Mouse (Mus musculus) ES-Bruce4 (cell line): ENCODE measurements around the gene Slc16a8. TPM values are rescaled to one million over a fixed set of nuclear protein-coding genes. Genes with fewer than 3 reads are reported as not detected.

Source experiments
- H3K27ac ChIP-seq: 2 replicates; pipeline ENCODE4 v1.5.1; 2012; ENCODE audit warnings: low read length, inconsistent platforms; ENCODE audit not compliant: insufficient read depth
- H3K27me3 ChIP-seq: 2 replicates; pipeline ENCODE4 v1.6.1; 2012; ENCODE audit warnings: mild to moderate bottlenecking, low read length, inconsistent platforms; ENCODE audit not compliant: control insufficient read depth, poor library complexity, insufficient read depth, severe bottlenecking
- H3K36me3 ChIP-seq: 2 replicates; pipeline ENCODE4 v1.6.1; 2012; ENCODE audit warnings: inconsistent platforms, mild to moderate bottlenecking, low read length, moderate library complexity; ENCODE audit not compliant: control insufficient read depth, poor library complexity, insufficient read depth, severe bottlenecking
- H3K4me1 ChIP-seq: one replicate; pipeline ENCODE4 v1.8.1; 2011; ENCODE audit warnings: low read length; ENCODE audit not compliant: control insufficient read depth, insufficient read depth
- H3K4me3 ChIP-seq: 2 replicates; pipeline ENCODE4 v1.5.1; 2011; ENCODE audit warnings: low read depth, mild to moderate bottlenecking, low read length
- H3K9ac ChIP-seq: 2 replicates; pipeline ENCODE4 v1.6.1; 2012; ENCODE audit warnings: low read depth, mild to moderate bottlenecking, inconsistent platforms; ENCODE audit not compliant: poor library complexity, severe bottlenecking
- H3K9me3 ChIP-seq: replicated peaks from 2 replicates; pipeline ENCODE4 v1.6.1; 2012; ENCODE audit warnings: mild to moderate bottlenecking, low read length, inconsistent platforms; ENCODE audit not compliant: control insufficient read depth, poor library complexity, insufficient read depth, severe bottlenecking
- CTCF ChIP-seq: IDR thresholded peaks from one replicate; pipeline ENCODE4 v1.8.1; 2011; ENCODE audit warnings: low read depth, low read length
- EP300 ChIP-seq: IDR thresholded peaks from 2 replicates; pipeline ENCODE4 v1.6.1; 2011; ENCODE audit warnings: low read depth, low read length; ENCODE audit not compliant: insufficient read depth
- POLR2A ChIP-seq: IDR thresholded peaks from one replicate; pipeline ENCODE4 v1.8.1; 2011; ENCODE audit warnings: low read length; ENCODE audit not compliant: insufficient read depth
- polyA plus RNA-seq: library from polyadenylated mRNA; stranded (reverse); fragments of >200 nt; gene quantifications from 2 replicates; pipeline ENCODE4 v1.2.4, GENCODE M21; 2011; ENCODE audit warnings: low read depth; ENCODE audit not compliant: missing spikeins, insufficient read depth, insufficient read length

Slc16a8 gene
- polyA plus RNA-seq, 1 experiment: not detected

DNA sequence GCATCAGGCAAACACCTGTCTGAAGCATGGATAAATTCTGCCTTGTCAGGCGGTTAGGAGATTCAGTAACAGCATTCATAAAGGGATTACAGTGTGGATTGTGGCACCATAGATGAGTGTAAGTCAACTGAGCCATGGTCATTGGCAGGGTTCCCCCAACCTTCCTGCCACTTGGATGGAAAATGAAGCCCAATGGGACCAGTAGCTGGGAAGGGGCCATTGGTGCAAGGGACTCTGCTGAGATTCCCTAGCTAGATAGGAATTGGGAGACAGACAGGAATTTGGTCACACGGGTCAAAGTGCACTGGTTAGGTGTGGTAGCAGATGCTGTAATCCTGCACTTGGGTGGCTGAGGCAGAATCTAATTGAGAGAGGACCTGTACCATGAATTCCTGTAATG, 4.3 kb downstream of the Slc16a8 start:
- TF ChIP-seq EP300 (no peak), CTCF (no peak), POLR2A (no peak)
- Histone ChIP-seq H3K36me3 (peaks cover 11% of the 10 kb centered on the region), H3K9ac (no peak overlapping the region), H3K4me1 (peaks cover 2% of the 10 kb centered on the region), H3K27ac (no peak overlapping the region), H3K9me3 (no peaks in the 10 kb centered on the region), H3K4me3 (no peak overlapping the region), H3K27me3 (no peaks in the 10 kb centered on the region)

DNA sequence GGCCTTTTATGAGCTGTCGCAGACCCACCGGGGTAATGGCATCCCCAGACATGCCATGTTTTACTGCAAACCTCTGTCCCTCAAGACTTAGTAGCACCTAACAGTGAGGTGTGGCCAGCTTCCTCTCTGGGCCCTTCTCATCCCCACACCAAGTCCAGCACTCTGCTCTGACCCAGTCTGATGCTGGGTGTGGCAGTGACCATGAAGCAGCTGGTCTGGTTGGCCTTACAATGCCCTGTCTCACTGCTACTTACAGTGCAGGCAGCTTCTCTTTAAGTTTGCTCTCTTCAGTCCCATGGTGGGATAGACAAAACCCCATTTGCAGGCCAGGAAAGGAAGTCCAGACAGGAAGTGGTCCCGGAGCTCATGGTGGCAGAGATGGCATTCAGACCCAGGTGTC, 9.2 kb downstream of the Slc16a8 start:
- H3K27ac ChIP-seq: no peak overlapping the region
- TF ChIP-seq EP300 (no peak), CTCF (no peak), POLR2A (no peak)
- H3K9me3 ChIP-seq: no peaks in the 10 kb centered on the region
- no peak overlapping the region for H3K4me3 ChIP-seq
- no peak overlapping the region for H3K9ac ChIP-seq
- H3K4me1 ChIP-seq: peaks cover 3% of the 10 kb centered on the region
- peaks cover 19% of the 10 kb centered on the region for H3K36me3 ChIP-seq
- H3K27me3 ChIP-seq: no peaks in the 10 kb centered on the region

DNA sequence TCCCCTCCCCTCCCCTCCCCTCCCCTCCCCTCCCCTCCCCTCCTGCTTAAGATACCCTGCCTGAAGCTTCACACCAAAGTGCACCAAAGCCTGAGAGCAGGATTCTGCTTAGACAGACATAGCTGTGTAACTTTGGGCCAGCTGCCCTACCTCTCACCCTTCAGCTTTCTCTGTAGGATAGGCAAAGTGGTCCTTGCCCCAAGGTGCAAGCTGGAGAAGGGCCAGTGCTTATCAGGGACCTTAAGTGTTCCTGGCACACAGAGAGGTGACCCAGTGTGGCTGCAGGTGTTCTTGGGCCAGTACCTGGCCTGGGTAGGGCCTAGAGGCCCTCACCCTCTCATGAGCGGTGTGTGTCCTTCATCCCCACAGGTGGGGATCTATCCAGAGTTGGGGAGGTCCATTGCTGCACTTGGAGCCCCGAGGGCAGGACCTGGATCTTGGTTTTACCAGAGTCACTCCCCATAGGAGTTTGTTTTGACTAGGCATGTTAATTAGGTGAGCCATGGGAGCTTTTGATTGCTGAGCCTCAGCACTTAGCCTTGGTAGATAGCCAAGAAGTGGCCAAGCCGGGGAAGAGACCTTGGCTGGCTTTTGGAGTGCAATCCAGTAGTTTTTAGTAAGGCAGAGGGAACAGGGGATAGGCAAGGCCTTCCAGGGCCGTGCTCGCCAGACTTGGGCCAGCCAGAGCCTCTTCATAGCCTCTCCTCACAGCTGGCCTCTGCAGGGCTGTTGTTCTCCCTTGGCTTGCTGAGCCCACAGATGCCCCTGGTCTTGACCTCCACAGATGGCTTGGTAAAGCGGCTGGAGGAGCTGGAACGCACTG, 10.3 kb downstream of the Slc16a8 start:
- no peak overlapping the region for H3K9ac ChIP-seq

DNA sequence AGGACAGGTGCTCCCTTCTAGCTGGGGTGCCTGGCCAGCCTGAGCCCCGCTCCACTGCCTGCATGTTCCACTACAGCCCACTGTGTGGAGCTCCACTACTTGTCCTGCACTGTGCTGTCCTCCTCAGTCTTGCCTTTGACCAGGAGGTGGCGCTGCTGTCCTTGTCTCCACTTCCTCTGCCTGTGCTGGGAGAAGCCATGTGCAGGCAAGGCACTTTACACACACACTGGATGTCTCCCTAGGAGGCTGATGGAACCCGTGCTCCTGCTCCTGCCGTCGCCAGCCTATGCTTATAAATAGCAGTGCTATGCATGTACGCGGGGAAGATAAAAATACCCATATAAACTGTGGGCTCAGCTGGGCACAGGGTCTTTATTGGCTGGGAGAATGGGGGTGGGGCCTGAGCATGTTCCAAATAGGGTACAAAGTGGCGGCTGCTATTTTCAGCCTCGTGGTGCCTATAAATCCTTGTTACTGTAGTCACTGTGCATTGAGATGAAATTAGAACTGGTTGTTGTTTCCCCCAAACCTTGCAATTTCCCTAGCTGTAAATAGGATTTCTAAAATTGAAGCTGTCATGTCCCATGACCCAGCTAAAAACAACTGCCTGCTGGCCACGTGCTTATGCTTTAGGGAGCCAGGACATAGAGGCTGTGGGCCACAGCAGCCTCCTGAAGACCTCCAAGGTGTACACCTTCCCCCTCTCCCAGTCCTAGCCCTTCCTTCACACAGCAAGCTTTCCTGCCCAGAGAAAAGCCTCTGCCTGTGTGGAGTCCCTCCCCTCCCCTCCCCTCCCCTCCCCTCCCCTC, 11.1 kb downstream of the Slc16a8 start:
- peaks cover 3% of the 10 kb centered on the region for H3K4me1 ChIP-seq
- H3K9ac ChIP-seq: no peak overlapping the region
- H3K9me3 ChIP-seq: no peaks in the 10 kb centered on the region
- no peak for TF ChIP-seq POLR2A
- TF ChIP-seq EP300: peak; percentile 80; the same call in 1 of the 2 replicates
- TF ChIP-seq CTCF: peak; percentile 100
- H3K27ac ChIP-seq: 0 out of 2 replicates have a peak overlapping the region, but pooled peaks have one; percentile 10
- H3K4me3 ChIP-seq: no peak overlapping the region
- no peaks in the 10 kb centered on the region for H3K27me3 ChIP-seq
- peaks cover 31% of the 10 kb centered on the region for H3K36me3 ChIP-seq

More for the DNA sequence above, 10.3 kb downstream of the Slc16a8 start:
- Histone ChIP-seq H3K9me3 (no peaks in the 10 kb centered on the region), H3K27me3 (no peaks in the 10 kb centered on the region), H3K4me3 (no peak overlapping the region), H3K4me1 (peaks cover 3% of the 10 kb centered on the region), H3K36me3 (peaks cover 29% of the 10 kb centered on the region), H3K27ac (no peak overlapping the region)
- TF ChIP-seq CTCF (no peak), POLR2A (no peak), EP300 (no peak)

DNA sequence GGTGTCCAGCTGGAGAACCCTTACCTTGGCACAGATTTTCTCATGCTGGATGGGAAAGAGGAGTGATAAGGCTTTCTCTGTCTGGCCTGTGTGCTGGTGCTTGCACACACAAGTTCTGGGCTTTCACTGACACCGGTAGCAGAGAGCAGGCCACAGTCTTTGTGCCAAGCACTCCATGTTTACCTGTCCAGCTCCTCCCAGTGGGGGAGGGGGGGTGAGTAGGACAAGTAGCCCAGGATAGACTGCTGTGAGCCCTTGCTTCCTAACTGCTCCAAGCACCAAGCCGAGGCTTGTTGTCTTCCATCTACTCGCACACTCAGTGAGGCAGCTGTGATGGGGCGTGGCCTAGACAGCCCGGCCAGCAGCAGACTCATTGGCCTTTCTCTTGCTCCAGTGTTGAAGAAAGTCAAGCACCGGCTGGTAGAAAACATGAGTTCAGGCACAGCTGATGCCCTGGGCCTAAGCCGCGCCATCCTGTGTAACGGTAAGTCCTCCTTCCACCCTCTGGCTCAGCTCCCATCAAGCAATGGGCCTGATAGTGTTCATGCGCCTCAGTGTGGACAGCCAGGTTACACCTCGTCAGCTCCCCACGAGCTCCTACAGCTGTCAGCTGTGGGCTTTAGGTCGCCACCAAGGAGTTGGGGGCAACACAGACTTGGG, 11.9 kb downstream of the Slc16a8 start:
- Histone ChIP-seq H3K27me3 (no peaks in the 10 kb centered on the region), H3K9ac (no peak overlapping the region), H3K4me1 (peaks cover 3% of the 10 kb centered on the region), H3K36me3 (peaks cover 36% of the 10 kb centered on the region), H3K9me3 (no peaks in the 10 kb centered on the region), H3K4me3 (no peak overlapping the region), H3K27ac (no peak overlapping the region; the same call in 1 of the 2 replicates)
- TF ChIP-seq POLR2A (no peak), EP300 (no peak), CTCF (no peak)
